Mouse (Mus musculus) cerebellum, postnatal 4 days (tissue): ENCODE measurements around the gene 2310011J03Rik.
A peak's percentile ranks its signal among the peaks of the same experiment; 100 is the strongest.

Experiments
- DNase-seq, 2 experiments: peaks; one replicate each; pipeline ENCODE4 v3.0.0; 2022; ENCODE audit warnings: low spot score in 2 of 2, mixed read lengths in 1 of 2

2310011J03Rik gene

DNA sequence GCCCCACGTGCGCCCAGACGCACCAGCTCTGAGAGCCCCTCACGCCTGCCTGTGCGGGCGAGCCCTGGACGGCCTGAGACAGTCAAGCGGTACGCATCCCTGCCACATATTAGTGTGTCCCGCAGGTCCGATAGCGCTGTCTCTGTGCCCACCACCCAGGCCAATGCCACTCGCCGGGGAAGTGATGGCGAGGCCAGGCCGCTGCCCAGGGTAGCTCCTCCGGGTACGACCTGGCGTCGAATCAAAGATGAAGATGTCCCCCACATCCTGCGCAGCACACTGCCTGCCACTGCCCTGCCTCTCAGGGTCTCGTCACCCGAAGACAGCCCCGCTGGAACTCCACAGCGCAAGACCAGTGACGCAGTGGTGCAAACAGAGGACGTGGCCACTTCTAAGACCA, 5.0 kb downstream of the 2310011J03Rik start:
- DNase-seq = no peak

DNA sequence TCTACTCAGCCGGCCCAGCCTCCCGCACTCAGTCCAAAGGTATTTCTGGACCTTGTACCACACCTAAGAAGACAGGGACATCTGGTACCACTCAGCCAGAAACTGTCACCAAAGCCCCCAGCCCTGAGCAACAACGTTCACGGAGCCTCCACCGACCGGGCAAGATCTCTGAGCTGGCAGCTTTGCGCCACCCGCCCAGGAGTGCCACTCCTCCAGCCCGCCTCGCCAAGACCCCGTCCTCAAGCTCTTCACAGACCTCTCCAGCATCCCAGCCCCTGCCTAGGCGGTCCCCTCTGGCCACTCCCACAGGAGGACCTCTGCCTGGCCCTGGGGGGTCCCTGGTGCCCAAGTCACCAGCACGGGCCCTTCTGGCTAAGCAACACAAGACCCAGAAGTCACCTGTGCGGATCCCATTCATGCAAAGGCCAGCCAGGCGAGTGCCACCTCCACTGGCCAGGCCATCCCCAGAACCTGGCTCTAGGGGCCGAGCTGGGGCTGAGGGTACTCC, 5.8 kb downstream of the 2310011J03Rik start:
- no peak for DNase-seq

DNA sequence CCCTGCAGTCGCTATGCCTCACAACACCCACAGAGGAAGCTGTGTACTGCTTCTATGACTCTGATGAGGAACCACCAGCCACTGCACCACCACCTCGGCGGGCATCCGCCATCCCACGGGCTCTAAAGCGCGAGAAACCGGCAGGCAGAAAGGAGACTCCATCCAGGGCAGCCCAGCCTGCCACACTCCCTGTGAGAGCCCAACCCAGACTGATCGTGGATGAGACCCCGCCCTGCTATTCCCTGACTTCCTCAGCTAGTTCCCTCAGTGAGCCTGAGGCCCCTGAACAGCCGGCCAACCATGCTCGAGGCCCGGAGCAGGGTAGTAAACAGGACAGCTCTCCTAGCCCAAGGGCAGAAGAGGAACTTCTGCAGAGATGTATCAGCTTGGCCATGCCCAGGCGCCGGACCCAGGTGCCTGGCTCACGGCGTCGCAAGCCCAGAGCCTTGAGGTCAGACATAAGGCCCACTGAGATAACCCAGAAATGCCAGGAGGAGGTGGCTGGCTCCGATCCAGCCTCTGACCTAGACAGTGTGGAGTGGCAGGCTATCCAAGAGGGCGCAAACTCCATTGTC, 6.6 kb downstream of the 2310011J03Rik start:
- no peak for DNase-seq

DNA sequence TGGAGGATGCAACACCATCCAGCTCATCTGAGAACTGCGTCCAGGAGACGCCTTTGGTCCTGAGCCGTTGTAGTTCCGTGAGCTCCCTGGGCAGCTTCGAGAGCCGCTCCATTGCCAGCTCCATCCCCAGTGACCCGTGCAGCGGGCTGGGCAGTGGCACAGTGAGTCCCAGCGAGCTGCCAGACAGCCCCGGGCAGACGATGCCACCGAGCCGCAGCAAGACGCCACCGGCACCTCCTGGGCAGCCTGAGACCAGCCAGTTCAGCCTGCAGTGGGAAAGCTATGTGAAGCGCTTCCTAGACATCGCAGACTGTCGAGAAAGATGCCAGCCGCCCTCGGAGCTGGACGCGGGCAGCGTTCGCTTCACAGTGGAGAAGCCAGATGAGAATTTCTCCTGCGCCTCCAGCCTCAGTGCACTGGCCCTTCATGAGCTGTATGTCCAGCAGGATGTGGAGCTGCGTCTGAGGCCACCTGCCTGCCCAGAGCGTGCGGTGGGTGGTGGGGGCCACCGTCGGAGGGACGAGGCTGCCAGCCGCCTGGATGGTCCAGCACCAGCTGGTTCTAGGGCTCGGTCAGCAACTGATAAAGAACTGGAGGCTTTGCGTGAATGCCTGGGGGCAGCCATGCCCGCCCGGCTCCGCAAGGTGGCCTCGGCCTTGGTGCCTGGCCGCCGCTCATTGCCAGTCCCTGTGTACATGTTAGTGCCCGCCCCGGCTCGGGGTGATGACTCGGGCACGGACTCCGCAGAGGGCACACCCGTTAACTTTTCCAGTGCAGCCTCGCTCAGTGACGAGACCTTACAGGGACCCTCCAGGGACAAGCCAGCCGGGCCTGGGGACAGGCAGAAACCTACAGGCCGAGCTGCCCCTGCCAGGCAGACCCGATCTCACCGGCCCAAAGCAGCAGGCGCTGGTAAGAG, 7.5 kb downstream of the 2310011J03Rik start:
- no peak for DNase-seq

DNA sequence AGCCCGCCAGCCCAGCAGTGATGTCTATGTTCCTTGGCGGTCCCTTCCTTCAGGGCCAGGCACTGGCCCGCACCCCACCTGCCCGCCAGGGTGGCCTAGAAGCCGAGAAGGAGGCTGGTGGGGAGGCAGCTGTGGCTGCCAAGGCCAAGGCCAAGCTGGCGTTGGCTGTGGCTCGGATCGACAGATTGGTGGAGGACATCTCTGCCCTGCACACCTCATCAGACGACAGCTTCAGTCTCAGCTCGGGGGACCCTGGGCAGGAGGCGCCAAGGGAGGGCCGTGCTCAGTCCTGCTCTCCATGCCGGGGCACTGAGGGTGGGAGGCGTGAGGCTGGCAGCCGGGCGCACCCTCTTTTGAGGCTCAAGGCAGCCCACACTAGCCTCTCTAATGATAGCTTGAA, 8.8 kb downstream of the 2310011J03Rik start:
- DNase-seq = no peak

DNA sequence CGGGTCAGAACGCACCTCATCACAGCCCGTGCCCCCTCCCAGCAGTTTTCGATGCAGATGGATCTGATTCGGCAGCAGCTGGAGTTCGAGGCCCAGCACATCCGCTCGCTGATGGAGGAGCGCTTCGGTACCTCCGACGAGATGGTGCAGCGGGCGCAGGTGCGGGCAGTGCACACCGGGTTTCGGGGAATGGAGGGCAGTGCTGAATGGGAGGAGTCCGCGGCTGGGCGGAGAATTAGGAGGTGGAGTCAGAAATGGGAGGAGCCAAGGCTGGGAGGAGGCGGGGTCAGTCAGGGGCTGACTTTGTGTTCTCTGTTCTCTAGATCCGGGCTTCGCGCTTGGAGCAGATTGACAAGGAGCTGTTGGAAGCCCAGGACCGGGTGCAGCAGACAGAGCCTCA, 15.5 kb downstream of the 2310011J03Rik start:
- DNase-seq = no peak

DNA sequence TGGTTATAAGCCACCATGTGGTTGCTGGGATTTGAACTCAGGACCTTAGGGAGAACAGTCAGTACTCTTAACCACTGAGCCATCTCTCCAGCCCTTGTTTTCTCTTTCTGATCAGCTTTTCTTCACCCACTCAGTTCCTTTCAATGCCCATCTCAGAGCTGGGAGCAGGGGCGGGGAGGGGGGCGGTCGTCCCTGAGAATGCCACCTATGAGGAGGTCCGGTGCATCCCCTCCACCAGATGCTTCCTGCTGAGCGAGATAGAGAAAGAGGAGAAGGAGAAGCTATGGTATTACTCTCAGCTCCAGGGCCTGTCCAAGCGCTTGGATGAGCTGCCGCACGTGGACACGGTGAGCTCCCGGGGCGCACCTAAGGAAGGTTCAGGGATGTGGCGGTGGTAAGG, 15.9 kb downstream of the 2310011J03Rik start:
- no peak for DNase-seq

DNA sequence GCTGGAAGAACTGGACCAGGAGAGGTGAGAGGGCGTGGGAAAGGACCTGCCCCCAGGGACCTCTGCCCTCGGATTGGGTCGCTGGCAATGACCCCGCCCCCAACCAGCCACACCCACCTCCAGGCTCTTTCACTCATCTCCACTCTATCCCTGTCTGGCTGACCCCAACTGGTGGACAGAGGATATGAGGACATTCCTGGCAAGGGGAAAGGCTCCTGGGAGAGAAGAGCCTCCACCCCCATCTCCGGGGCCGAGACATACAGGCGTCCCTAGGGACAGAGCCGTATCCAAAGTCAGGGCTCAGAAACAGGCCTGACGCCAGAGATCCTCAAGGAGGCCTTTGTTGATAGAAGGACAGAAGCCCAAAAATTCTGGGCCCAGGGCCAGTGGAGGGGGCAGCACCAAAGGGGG, 17.9 kb downstream of the 2310011J03Rik start:
- DNase-seq = peak in 1 of 2 experiments; percentile 74

DNA sequence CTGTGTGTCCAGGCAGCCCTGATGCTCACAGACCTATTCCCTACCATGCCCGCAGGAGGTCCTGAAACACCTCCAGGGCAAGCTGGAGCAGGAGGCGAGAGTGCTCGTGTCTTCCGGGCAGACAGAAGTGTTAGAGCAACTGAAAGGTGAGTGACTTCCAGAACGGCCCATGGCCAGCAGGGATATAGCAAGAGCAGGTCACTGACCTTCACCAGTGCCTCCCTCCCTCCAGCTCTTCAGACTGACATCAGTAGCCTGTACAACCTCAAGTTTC, 18.3 kb downstream of the 2310011J03Rik start:
- DNase-seq = no peak

DNA sequence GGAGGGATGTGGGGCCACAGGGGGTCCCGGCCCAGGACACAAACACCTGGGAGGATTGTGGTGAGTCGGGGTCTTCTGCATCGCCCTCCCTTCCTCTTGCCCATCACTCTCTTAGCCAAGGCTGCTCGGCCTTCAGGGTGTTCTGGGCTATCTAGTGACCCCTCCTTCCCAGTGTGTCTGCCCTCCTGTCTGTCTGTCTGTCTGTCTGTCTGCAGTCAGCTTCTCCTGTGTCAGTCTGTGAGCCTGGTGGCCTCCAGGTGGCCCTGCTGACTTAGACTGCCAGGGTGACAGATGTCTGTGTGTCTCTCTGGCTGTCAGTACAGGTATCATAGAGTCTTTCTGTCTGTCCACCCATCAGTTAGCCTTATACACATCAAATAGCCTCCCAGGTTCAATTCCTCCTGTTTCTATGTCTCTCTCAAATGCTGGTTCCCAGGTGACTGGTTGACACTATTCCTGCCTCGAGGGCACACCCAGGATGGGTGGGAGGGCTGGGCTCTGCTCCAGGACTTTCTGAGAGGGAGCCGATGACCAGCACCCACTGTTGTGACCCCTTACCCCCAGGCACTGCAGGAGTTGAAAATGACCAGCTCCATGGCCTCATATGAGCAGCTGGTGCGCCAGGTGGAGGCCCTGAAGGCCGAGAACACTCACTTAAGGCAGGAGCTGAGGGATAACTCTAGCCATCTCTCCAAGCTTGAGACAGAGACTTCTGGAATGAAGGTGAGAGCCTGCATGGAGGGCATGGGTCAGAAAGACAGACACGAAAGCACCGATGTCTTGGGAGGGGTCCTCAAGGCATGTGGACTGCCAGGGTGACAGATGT, 18.9 kb downstream of the 2310011J03Rik start:
- no peak for DNase-seq

DNA sequence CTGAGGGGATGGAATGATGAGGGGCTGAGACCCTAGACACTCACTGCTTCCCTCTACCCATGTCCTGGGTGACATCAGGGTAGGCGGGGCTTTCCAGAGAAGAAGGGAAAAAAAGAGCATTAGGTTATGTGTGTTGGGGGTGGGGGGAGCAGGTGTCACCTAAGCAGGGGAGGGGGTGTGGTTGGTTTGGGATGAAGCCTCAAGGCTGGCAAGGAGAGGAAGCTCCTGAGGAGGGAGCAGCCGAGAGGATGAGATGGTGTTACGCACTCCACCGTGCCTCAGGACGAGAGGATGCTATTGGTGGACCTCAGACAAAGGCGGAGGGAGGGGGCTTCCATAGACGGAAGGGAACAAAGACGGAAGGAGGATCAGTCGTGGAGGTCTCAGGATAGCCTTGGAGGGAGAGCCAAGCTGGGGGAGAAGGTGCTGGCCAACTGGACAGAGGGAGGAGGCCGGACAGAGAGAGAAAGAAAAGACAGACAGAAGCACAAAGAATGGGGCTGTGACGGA, 19.6 kb downstream of the 2310011J03Rik start:
- DNase-seq = peak in 1 of 2 experiments; percentile 68

DNA sequence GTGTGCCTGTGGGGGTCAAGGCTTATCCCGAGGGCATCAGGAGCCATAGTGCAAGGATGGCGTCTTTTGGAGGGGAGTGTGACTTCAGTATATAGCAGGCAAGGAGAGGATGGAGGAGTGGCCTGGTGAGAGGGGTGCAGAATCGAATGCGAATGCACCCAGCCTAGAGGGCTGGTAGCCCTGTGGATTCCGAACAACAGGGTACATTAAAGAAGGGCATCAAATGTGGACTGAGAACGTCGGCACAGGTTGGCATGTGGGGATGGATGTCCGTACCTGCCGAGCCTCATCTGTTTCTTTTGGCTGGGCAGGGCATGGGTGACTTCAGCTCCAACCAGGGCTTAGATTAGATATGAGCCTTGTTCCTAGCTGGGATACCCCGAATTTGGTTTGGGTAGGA, 20.5 kb downstream of the 2310011J03Rik start:
- DNase-seq = no peak

DNA sequence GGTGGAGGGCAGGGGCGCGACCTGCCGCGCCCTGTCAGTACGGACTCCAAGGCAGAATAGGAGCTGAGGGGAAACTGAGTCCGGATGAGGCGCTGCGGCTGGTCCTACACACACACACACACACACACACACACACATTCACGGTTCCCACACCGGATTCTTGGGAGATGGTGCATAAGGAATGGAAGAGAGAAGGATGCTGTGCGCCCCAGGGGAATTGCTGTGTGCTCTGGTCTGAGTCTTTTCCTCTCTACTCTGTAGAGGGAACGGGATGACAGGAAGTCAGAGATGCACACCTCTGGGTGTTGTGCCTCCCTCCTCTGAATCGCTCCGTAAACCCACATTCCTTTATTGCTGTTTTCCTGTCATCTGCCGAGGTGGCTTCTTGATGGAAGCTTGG, 21.0 kb downstream of the 2310011J03Rik start:
- no peak for DNase-seq

DNA sequence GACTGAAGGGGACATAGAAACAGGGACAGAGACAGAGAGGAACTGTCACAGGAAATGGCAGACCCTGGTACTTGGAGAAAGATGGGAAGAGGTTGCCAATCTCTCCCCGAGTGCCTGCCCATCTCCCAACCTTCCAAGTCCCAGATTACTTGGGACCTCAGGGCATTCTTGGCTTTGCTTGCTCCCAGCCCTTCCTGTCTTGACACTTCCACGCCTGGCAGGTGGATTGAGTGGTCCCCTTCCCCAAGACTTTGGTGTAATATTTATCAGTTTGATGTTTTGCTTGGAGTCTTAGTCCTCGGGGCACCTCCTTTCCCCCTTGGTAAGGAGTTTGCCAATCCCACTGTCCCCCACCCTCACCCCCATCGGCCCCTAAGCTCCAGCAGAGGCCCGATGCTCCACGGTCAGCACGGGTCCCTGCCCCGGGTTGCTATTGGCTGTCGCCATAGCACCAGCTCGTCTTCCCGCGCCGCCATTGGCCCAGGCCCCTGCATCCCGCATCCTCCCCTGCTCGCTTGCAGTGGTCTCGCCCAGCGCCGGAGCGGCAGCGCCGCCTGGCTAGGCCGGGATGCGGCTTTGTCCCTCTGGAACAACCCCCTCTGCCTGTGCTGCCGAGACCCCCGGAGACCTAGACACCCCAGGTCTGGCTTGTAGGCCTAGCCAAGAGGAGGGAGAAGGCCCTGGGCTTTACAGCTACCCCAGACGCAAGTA, 21.6 kb downstream of the 2310011J03Rik start:
- DNase-seq = peak; percentile 94 to 95

DNA sequence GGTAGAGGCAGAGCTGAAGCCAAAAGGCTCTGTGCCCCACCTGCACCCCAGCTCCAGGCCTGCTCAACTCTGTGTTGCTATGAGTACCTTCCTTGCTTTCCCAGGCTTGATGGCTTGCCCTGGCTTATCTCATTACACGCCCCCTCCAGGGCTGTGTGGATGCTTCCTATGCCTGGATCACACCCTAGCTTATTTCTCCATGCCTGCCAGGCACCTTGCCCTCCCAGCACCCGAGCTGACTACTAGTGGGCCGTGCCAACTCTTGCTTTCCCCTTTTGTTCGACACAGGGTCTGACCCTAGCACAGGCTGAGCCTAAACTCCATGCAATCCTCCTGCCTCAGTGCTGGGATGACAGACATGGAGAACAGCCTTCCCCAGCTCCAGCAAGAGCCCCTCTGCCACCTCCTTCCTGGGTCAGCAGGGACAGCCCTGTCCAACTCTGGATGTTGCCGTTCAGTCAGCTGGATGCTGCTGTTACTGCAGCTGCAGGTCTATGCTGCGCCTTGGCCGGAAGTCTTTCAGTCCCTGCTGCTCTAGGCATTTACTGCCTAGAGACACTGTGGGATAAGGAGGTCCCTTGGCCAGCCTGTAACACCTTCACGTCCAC, 22.7 kb downstream of the 2310011J03Rik start:
- DNase-seq = no peak

DNA sequence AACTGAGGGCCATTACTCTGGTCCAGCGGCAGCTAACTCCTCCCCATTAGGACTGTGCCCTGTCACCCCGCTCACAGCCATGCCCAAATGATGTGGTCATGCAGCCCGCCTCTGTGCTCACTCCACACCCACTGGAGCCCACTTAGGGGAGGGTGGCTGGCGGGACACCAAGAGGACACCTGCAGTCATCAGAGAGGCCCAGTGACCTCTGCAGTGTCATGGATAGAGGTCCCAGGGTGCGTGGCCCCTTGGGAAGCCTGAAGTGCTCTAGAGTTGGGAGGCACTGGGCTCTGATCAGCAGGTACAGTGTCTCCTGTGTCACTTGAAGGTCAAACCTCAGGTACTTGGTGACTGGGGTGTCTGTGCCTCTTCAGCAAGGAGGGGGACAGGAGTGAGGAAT, 23.5 kb downstream of the 2310011J03Rik start:
- no peak for DNase-seq

DNA sequence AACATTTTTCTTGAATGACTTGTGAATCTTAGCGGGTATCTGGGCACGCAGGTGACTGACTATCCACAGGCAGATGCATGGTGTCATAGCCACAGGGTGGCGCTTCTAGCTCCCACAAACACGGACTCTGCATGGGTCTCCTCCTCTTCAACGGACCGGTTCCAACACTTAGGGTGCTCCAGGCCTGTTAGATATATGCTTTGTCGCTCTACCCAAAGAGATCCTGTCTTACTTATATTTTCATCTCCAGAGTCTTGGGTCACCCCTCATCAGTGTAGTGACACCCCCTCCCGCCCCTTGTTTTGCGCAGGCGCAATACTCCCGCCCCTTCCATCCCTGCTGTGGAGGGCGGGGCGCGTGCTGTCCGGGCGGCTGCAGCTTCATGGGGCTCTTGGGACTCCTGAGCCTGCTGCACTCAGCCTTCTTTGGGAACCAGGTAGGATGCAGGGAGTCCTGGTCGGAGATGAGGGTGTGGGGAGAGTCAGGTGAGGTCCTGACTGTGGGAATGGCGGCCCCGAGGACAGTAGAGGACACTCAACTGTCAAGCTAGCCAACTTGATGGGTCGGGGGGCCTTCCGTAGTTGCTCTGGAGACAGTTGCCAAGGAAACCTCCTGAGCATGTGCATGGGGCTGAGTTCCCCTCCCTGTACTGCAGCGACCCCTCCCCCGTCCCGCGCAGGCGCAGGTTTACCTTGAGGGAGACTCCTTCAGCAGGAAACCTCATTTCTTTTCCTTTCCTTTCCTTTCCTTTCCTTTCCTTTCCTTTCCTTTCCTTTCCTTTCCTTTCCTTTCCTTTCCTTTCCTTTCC, 24.5 kb downstream of the 2310011J03Rik start, which contains the start of gene Apc2:
Apc2 (plus strand) TSS at position 360 of the 808 bp plus-strand sequence.
- peak in 1 of 2 experiments; percentile 64 for DNase-seq

DNA sequence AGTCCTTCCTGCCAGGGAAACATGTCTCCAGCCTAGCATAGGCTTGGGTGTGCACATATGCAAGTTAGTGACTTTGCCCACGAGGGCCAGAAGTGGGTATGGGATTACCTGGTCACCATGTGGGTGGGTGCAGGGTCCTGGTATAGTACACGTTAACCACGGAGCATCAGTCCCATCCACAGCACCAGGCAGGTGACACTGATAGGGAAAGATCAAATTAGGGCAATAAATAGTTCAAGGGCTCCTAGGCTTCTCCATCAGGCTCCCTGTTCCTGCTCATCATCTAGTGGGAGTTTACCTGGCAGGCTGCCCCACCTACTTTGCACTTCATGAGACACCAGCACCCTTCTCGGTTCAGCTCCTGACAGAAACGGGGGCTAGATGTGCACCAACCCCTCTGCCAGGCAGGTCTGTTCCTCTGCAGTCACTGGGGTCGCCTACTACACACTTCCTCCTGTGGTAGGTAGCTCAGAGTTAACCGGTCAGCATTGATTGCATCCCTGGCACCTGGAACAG, 25.5 kb downstream of the 2310011J03Rik start:
- no peak for DNase-seq

DNA sequence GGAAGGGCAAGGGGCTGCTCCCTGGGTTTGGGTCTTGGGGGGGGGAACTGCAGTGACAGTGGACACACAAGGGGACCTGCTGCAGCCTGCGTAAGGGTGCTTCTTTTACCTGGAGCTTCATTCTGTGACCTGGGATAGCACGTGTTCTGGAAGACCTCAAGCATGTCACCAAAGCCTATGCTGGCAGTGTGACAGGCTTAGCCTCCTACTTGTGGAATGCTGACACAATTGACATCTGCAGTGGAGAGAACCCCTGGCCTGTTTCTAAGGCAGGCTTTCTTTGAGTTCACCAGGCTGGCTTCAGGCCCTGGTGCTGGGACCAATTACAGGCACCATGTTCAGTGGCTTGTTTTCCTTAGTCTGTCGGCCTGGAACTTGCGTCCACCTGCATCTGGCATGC, 26.0 kb downstream of the 2310011J03Rik start:
- no peak for DNase-seq

DNA sequence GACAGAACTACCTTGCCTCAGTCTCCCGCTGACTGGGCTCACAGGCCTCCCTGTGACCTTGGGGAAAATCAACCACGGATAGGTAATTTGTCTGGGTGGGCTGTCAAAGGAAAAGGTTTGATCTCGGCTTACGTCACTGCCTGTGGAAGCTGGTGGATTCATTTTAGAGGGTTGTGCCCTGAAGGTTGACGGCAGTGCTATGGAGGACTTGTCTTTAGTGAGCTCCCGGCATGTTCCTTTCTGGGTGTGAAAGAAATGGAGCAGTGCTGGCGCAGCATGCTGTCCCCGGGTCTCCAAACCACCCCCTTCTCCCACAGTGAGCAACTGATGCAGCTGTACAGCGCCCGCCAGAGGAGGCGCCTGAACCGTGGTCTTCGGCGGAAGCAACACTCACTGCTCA, 27.0 kb downstream of the 2310011J03Rik start:
- DNase-seq = no peak
